Mouse (Mus musculus): Measurements from ENCODE around the gene Slc7a6.

GRCm38 (mm10) chr8:106133526-106133925 is 35.1 kb upstream of the Slc7a6 start:
- TF ChIP-seq CTCF (IDR thresholded peaks at IDR 0.05; ENCODE audit: low read depth) (no peak), EP300 (IDR thresholded peaks at IDR 0.05; ENCODE audit: low read depth) (no peak)

Data from liver, embryonic 14.5 days (tissue).